Mouse (Mus musculus) intestine, embryonic 16.5 days (tissue): ENCODE measurements at regions not wholly inside any gene's neighbourhood (a gene's known extent, or its start where the extent isn't known, plus 50 kb on each side); places are given as distances from the start of the nearest gene placed in this dataset.

ENCODE experiments used
- ATAC-seq: fragments of 200-750 bp; cut with Nextera tagmentation; 2 replicates; pipeline ENCODE4 v1.8.0; 2017; ENCODE audit warnings: moderate TSS enrichment, moderate library complexity
- H3K27ac ChIP-seq: fragments of 300-500 bp; sonication (generic); 2 replicates; pipeline ENCODE4 v1.5.1; 2014; ENCODE audit warnings: mild to moderate bottlenecking, low read length
- H3K27me3 ChIP-seq: fragments of 300-500 bp; sonication (generic); replicated peaks from 2 replicates; pipeline ENCODE4 v1.6.1; 2014; ENCODE audit warnings: low read length, control low read depth, mixed read lengths; ENCODE audit not compliant: control insufficient read depth, insufficient read depth
- H3K36me3 ChIP-seq: fragments of 300-500 bp; sonication (generic); 2 replicates; pipeline ENCODE4 v1.6.1; 2014; ENCODE audit warnings: low read length, control low read depth; ENCODE audit not compliant: control insufficient read depth, insufficient read depth
- H3K4me1 ChIP-seq: fragments of 300-500 bp; sonication (generic); 2 replicates; pipeline ENCODE4 v1.6.1; 2014; ENCODE audit warnings: low read length, control low read depth, mixed read lengths; ENCODE audit not compliant: control insufficient read depth, insufficient read depth
- H3K4me2 ChIP-seq: fragments of 300-500 bp; sonication (generic); 2 replicates; pipeline ENCODE4 v1.6.1; 2014; ENCODE audit warnings: low read depth, low read length, control low read depth
- H3K4me3 ChIP-seq: fragments of 300-500 bp; sonication (generic); 2 replicates; pipeline ENCODE4 v1.5.1; 2014; ENCODE audit warnings: mild to moderate bottlenecking, low read length
- H3K9ac ChIP-seq: fragments of 300-500 bp; sonication (generic); 2 replicates; pipeline ENCODE4 v1.6.1; 2014; ENCODE audit warnings: low read depth, low read length
- H3K9me3 ChIP-seq: fragments of 300-500 bp; sonication (generic); 2 replicates; pipeline ENCODE4 v1.6.1; 2016; ENCODE audit warnings: low read length, control low read depth; ENCODE audit not compliant: control insufficient read depth
- WGBS: fragments of 180-500 bp; shearing (Covaris S2); extraction: QIAGEN DNeasy Blood & Tissue Kit; methylation state at CpG from one replicate; pipeline ENCODE4 v1.1.7; 2014; 5-methylcytosine and 5-hydroxymethylcytosine counted together

DNA sequence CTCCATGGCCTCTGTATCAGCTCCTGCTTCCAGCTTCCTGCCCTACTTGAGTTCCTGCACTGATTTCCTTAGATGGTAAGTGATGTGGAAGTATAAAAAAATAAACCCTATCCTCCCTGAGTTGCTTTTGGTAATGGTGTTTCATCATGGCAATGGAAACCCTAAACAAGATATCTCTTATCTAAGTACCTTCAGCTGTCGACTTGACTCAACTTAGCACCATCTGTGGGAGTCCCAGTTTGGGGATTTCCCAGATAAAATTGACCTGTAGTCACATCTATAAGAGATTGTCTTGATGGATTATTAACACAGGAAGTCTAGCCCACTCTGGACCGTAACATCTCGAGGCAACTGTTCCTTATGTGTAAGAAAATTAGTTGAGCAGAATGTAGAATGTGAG, 570.2 kb upstream of the Gm10306 start:
- Histone ChIP-seq H3K9ac (no peak overlapping the region), H3K36me3 (no peaks in the 10 kb centered on the region), H3K27ac (no peak overlapping the region), H3K27me3 (no peaks in the 10 kb centered on the region), H3K9me3 (no peaks in the 10 kb centered on the region), H3K4me2 (no peak overlapping the region), H3K4me3 (no peak overlapping the region), H3K4me1 (no peaks in the 10 kb centered on the region)
- 80% methylated on average over 3 of the region's 3 CpGs for WGBS
- ATAC-seq: no peak

DNA sequence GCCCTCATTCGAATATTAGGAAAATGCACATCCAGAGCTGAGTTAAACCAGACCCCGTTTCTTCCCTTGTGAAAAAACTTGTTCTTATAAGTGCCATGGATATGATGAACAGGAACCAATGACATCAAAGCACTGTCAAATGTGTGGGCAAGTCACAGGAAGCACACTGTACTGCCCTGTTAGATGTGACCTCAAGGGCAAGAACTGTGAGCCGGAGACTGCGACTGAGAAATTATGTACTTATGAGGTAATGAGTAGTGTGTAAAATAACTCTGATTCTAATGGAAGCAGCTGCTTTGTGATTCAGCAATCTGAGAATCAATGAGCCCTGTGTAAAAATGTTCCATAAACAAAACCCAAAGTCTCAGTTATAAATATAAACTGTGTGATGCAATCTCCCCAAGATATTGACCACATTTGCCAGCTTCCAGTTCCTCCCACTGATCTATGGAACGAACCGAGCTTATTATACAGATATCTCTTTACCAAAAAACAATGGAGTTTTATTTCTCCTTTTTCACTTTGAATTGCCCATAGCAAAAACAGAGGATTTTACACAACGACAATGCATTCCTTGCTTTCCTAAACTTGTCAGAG, 566.0 kb upstream of the Gm10306 start:
- no peak for ATAC-seq
- Histone ChIP-seq H3K9me3 (no peaks in the 10 kb centered on the region), H3K27ac (no peak overlapping the region), H3K9ac (no peak overlapping the region), H3K36me3 (no peaks in the 10 kb centered on the region), H3K27me3 (no peaks in the 10 kb centered on the region), H3K4me1 (no peaks in the 10 kb centered on the region), H3K4me3 (no peak overlapping the region), H3K4me2 (no peak overlapping the region)
- WGBS: 70% methylated on average over 7 of the region's 7 CpGs

DNA sequence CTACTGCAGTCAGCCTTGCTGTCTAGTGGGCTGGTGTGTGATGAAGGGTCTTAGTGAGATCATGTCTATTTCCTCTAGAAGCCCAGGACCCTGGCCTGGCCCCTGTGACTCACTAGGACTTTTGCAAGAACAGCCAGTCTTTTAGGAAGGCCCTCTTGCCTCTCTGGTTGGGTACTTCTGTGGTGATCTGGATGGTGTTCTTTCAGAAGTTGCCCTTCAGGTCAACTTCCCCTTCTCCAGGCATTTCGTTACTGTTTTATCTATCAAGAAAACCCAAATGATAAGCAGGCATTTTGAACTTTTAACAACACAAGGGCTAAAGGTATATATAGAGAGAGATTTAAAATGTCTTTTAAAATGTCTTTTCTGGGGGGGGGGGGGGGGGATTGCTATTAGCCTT, 550.5 kb upstream of the Gm10306 start:
- 74% methylated on average over 1 of the region's 1 CpGs for WGBS
- Histone ChIP-seq H3K9ac (no peak overlapping the region), H3K4me1 (no peaks in the 10 kb centered on the region), H3K27me3 (no peaks in the 10 kb centered on the region), H3K4me2 (no peak overlapping the region), H3K36me3 (no peaks in the 10 kb centered on the region), H3K4me3 (no peak overlapping the region), H3K9me3 (no peaks in the 10 kb centered on the region), H3K27ac (no peak overlapping the region)
- no peak for ATAC-seq

DNA sequence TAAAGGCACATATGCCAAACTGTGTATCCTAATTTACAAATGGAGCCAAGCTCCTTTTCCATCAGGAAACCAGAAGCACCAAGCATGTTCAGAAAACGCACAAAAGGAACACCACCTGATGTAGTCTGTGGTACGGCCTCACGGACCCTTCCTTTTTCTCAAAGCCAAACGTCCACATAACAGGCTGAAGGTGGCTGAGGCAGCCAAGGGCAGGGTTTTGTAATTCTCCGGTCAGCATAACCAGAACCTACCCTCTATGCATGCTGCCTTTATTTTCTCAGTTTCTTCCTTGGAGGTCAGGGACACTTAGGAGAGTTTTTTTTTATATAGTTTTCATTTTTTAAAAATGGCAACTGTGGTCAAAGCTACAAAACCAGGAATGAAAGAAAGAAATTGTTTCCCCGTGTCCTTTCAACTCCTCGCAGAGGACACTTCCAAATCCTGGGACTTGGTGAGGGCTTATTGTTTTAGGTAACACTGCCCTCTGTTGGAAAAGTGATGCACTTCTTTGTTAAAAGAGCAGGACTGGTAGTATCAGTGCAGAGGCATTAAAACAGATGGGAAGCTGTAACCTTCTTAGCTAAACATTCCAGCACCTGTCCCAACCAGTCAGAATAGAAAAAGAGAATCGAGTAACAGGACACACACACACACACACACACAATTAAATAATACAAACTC, 549.1 kb upstream of the Gm10306 start:
- no peak overlapping the region for H3K9ac ChIP-seq
- peak; percentile 78; the same call in 1 of the 2 replicates for ATAC-seq
- no peaks in the 10 kb centered on the region for H3K36me3 ChIP-seq
- no peaks in the 10 kb centered on the region for H3K27me3 ChIP-seq
- 31% methylated on average over 8 of the region's 8 CpGs for WGBS
- H3K9me3 ChIP-seq: no peaks in the 10 kb centered on the region
- no peak overlapping the region for H3K27ac ChIP-seq
- no peak overlapping the region for H3K4me2 ChIP-seq
- H3K4me1 ChIP-seq: no peaks in the 10 kb centered on the region
- H3K4me3 ChIP-seq: no peak overlapping the region

DNA sequence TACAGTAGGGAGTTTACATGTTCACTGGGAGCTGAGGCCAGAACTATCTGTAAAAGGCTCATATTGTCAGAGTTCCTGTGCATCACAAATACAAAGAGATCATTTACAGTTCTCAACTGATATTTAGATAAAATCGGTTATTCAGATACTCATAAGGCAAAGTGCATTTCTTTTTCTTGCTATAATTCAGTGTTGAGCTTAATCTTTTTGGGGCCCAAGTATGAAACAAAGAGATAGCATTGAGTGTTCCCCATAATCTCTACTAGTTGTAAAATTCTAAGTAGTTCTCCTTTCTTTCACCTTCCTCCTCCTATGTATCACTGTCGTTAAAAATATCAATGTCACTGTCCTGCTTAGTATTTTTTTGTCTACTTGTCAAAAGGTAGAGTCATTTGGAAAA, 540.6 kb upstream of the Gm10306 start:
- H3K9me3 ChIP-seq: no peaks in the 10 kb centered on the region
- ATAC-seq: no peak
- 88% methylated on average over 2 of the region's 2 CpGs for WGBS

DNA sequence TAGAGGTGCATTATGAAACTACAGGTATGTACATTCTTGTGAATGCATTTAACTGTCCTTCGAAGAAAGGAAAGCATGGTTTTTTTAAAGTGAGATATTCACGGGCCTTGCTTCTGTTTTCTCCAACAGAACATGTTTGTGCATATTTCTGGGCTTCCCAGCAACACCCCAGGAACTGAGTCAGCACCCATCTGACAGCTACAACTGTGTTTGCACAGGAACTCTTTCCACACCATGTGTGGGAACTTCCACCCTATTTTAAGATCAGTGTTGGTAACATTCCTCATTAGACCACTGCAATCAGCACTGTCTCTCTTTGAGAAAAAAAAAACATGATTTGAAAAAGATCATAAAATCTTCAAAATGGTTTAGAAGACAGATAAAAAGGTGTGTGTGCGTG, 538.6 kb upstream of the Gm10306 start:
- no peaks in the 10 kb centered on the region for H3K36me3 ChIP-seq
- no peaks in the 10 kb centered on the region for H3K9me3 ChIP-seq
- 81% methylated on average over 3 of the region's 3 CpGs for WGBS
- no peak for ATAC-seq
- no peak overlapping the region for H3K27ac ChIP-seq
- no peaks in the 10 kb centered on the region for H3K4me1 ChIP-seq
- no peak overlapping the region for H3K4me3 ChIP-seq
- H3K4me2 ChIP-seq: no peak overlapping the region
- H3K27me3 ChIP-seq: no peaks in the 10 kb centered on the region
- H3K9ac ChIP-seq: no peak overlapping the region

More for the DNA sequence above, 540.6 kb upstream of the Gm10306 start:
- Histone ChIP-seq H3K27ac (no peak overlapping the region), H3K4me3 (no peak overlapping the region), H3K27me3 (no peaks in the 10 kb centered on the region), H3K36me3 (no peaks in the 10 kb centered on the region), H3K4me1 (no peaks in the 10 kb centered on the region), H3K4me2 (no peak overlapping the region), H3K9ac (no peak overlapping the region)

DNA sequence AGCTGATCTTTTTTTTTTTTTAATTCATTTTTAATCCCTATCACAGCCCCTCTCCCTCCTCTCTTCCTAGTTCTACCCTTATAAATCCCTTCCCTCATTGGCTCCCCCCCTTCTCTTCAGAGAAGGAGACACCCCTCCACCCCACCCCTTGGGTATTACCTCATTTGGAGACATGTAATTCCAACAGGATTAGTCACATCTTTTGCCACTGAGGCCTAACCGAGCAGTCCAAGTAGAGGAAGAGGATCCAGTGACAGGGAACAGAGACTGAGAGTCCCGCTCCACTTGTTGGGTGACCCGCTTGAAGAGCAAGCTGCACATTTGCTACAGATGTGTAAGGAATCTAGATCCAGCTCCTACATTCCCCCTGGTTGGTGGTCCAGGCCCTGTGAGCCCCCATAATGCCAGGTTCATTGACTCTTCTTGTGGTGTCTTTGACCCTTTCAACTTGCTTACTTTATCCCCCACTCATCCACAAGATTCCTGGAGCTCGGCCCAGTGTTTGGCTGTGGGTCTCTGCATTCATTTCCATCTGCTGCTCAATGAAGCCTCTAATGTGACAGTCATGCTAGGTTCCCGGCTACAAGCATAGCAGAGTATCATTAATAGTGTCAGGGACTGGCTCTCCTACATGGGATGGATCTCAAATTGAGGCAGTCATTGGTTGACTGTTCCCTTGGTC, 506.6 kb upstream of the Gm10306 start:
- ATAC-seq: no peak
- Histone ChIP-seq H3K4me1 (no peaks in the 10 kb centered on the region), H3K4me2 (no peak overlapping the region), H3K27ac (no peak overlapping the region), H3K36me3 (no peaks in the 10 kb centered on the region), H3K27me3 (no peaks in the 10 kb centered on the region), H3K9me3 (no peaks in the 10 kb centered on the region), H3K9ac (no peak overlapping the region), H3K4me3 (no peak overlapping the region)
- WGBS: 76% methylated on average over 5 of the region's 5 CpGs

DNA sequence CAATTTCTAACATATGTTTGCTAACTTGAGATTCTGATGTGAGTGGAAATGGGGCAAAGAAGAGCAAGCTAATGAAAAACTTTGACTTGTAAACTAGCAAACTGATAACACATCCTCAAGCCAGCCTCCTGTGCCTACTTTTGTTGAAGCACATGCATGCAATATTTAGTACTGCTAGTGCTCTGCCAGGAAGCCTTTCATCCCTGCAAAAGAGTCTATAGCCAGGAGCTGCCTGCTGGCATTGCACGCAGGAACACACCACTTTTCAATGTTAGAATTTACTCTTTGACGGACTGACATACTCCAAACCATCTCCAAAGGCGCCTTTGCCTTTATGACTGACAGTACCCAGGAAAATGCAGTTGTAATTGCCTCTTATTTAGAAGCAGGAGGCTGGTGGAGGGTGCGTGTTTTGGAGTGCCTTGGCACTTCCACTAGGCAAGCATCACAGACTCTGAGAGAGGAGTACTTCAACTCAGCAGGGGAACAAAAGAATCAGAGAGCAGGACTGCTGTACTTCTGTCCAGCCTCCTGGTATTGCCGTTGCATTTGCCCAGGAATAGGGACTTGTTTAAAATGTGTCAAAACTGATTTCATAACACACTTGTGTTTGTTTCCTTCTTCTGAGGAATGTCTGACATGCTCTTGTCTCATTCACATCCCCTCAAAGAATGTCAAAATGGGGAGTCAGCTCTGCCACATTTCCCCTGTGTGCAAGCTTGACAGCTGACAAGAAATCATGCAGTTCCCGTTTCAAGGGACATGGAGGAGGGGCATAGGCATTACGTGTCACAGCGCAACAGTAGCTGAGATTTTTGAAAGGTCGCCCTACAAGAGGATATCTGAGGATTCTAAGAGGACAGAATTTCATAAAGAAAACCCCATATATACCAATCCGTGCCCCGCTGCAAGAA, 503.8 kb upstream of the Gm10306 start:
- no peak overlapping the region for H3K4me3 ChIP-seq
- H3K27ac ChIP-seq: no peak overlapping the region
- WGBS: 76% methylated on average over 11 of the region's 11 CpGs
- ATAC-seq: no peak
- H3K9ac ChIP-seq: no peak overlapping the region
- H3K4me2 ChIP-seq: no peak overlapping the region
- no peaks in the 10 kb centered on the region for H3K9me3 ChIP-seq
- no peaks in the 10 kb centered on the region for H3K36me3 ChIP-seq
- H3K4me1 ChIP-seq: no peaks in the 10 kb centered on the region
- no peaks in the 10 kb centered on the region for H3K27me3 ChIP-seq

DNA sequence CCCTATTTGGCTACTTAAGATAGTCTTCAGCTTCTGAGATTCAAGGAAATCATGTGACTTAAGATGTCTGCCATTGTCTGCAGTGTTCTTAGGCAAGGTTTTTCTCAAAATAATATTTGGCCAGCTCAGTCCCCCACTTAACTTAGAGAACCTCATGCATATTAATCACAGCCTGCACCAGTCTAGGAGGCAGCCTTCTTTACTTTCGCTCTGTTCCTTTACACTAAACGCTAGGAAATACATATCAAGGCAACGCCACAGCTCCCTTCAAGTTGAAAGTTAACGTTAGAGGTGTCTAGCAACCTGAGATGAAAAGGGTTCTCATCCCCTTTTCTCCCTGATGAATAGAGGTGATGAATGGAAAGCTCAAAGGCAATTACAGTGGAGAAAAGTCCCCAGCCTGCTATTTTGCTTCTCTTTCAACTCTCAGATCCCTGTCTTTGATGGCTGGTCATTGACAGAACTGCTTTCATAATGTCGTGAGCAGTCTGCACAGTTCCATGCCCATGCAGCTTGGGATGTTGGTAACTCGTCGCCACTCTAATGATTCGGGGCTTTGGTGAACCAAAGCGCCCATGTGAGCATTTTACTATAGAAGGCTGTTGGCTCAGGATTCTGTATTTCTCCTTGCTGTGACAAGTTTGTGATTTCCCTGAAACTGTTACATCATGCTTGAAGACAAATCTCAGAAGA, 483.0 kb upstream of the Gm10306 start:
- no peak overlapping the region for H3K4me2 ChIP-seq
- H3K9ac ChIP-seq: no peak overlapping the region
- H3K4me1 ChIP-seq: no peaks in the 10 kb centered on the region
- ATAC-seq: no peak
- H3K4me3 ChIP-seq: no peak overlapping the region
- WGBS: 72% methylated on average over 9 of the region's 9 CpGs
- no peak overlapping the region for H3K27ac ChIP-seq
- H3K9me3 ChIP-seq: no peaks in the 10 kb centered on the region
- H3K27me3 ChIP-seq: no peaks in the 10 kb centered on the region
- H3K36me3 ChIP-seq: no peaks in the 10 kb centered on the region
